Mouse (Mus musculus) C2C12 (cell line): ENCODE measurements around the gene Ms4a6c.

Experiments used
- CTCF ChIP-seq: IDR thresholded peaks from one replicate; pipeline ENCODE4 v1.5.1; 2011; ENCODE audit not compliant: control insufficient read depth, insufficient read depth, insufficient read length
- MAX ChIP-seq: IDR thresholded peaks from one replicate; pipeline ENCODE4 v1.6.1; 2011; ENCODE audit warnings: mild to moderate bottlenecking, control low read depth
- MYOG ChIP-seq: IDR thresholded peaks from one replicate; pipeline ENCODE4 v1.6.1; 2011; ENCODE audit not compliant: control insufficient read depth, insufficient read length; ENCODE audit errors: extremely low read depth
- USF1 ChIP-seq: IDR thresholded peaks from one replicate; pipeline ENCODE4 v1.6.1; 2011; ENCODE audit warnings: low read depth, mild to moderate bottlenecking, control low read depth, moderate library complexity

- no peak for TF ChIP-seq CTCF
- TF ChIP-seq USF1 = no peak
- TF ChIP-seq MAX = no peak
- no peak for TF ChIP-seq MYOG
Observed at GRCm38 (mm10) chr19:11492671-11493070, 23.5 kb downstream of the Ms4a6c start.
